Mouse (Mus musculus) embryonic facial prominence, embryonic 11.5 days (tissue): ENCODE measurements around the gene Arhgef15. TPM values are rescaled to one million over a fixed set of nuclear protein-coding genes. Genes with fewer than 3 reads are reported as not detected.
"Not testable (repeated sequence)": the region's sequence is repeated elsewhere in the genome, so short reads cannot be mapped to it uniquely, and the experiment has no call there.

Source experiments
- ATAC-seq: fragments of 200-750 bp; cut with Nextera tagmentation; replicated peaks from 2 replicates; pipeline ENCODE4 v1.8.0; 2017; ENCODE audit warnings: low read depth; ENCODE audit not compliant: insufficient number of reproducible peaks, low FRiP score, low TSS enrichment
- DNase-seq: peaks from one replicate; pipeline ENCODE4 v3.0.0-alpha.2; 2015; ENCODE audit warnings: low spot score
- H3K27ac ChIP-seq: fragments of 300-500 bp; sonication (generic); replicated peaks from 2 replicates; pipeline ENCODE4 v1.5.1; 2014; ENCODE audit warnings: mild to moderate bottlenecking, low read depth, low read length, control low read depth
- H3K27me3 ChIP-seq: fragments of 300-500 bp; sonication (generic); 2 replicates; pipeline ENCODE4 v1.6.1; 2014; ENCODE audit warnings: mild to moderate bottlenecking, low read length, moderate library complexity, mixed read lengths; ENCODE audit not compliant: control insufficient read depth, insufficient read depth
- H3K36me3 ChIP-seq: fragments of 300-500 bp; sonication (generic); replicated peaks from 2 replicates; pipeline ENCODE4 v1.6.1; 2014; ENCODE audit warnings: low read depth, mild to moderate bottlenecking, low read length, moderate library complexity, mixed read lengths; ENCODE audit not compliant: control insufficient read depth, insufficient read depth
- H3K4me1 ChIP-seq: fragments of 300-500 bp; sonication (generic); 2 replicates; pipeline ENCODE4 v1.6.1; 2014; ENCODE audit warnings: low read length, mixed read lengths; ENCODE audit not compliant: control insufficient read depth, insufficient read depth
- H3K4me2 ChIP-seq: fragments of 300-500 bp; sonication (generic); 2 replicates; pipeline ENCODE4 v1.6.1; 2014; ENCODE audit warnings: low read depth, mild to moderate bottlenecking, control low read depth, low read length, moderate library complexity
- H3K4me3 ChIP-seq: fragments of 300-500 bp; sonication (generic); 2 replicates; pipeline ENCODE4 v1.5.1; 2014; ENCODE audit warnings: low read depth, low read length, control low read depth
- H3K9ac ChIP-seq: fragments of 300-500 bp; sonication (generic); replicated peaks from 2 replicates; pipeline ENCODE4 v1.6.1; 2014; ENCODE audit warnings: mild to moderate bottlenecking, control low read depth, low read length
- H3K9me3 ChIP-seq: fragments of 300-500 bp; sonication (generic); replicated peaks from 2 replicates; pipeline ENCODE4 v1.6.1; 2016; ENCODE audit warnings: mild to moderate bottlenecking, low read length, inconsistent platforms, mixed read lengths; ENCODE audit not compliant: control insufficient read depth
- WGBS: fragments of 180-500 bp; shearing (Covaris S2); extraction: QIAGEN DNeasy Blood & Tissue Kit; methylation state at CpG from one replicate; pipeline ENCODE4 v1.1.7; 2014; 5-methylcytosine and 5-hydroxymethylcytosine counted together
- polyA plus RNA-seq: library from polyadenylated mRNA; unstranded; fragments of >200 nt; fragmentation: Nextera tagmentation; extraction: Ambion mirVana; gene quantifications from 2 replicates; pipeline ENCODE4 v1.2.1, GENCODE M21; 2014

Arhgef15 gene
- polyA plus RNA-seq, 1 experiment from 2014 or later = 4.5 TPM

GRCm38 (mm10) chr11:68973250-68974058, 16.2 kb upstream of the Arhgef15 start:
- not testable (repeated sequence) for H3K27me3 ChIP-seq, H3K27ac ChIP-seq, H3K36me3 ChIP-seq, H3K4me1 ChIP-seq, H3K9me3 ChIP-seq
- DNase-seq (peak; percentile 95), ATAC-seq (peak; percentile 79)
- H3K4me2 ChIP-seq = peak overlapping the region; percentile 68
- H3K9ac ChIP-seq = peak overlapping the region; percentile 43
- peak overlapping the region; percentile 42 for H3K4me3 ChIP-seq
- whole genome bisulfite sequencing = under 1% methylated on average over 37 of the region's 38 CpGs

- DNase-seq (no peak), ATAC-seq (no peak)
- no peaks in the 10 kb centered on the region for H3K9me3 ChIP-seq
- H3K4me2 ChIP-seq = no peak overlapping the region
- H3K9ac ChIP-seq = no peak overlapping the region
- no peak overlapping the region for H3K27ac ChIP-seq
- H3K27me3 ChIP-seq = no peaks in the 10 kb centered on the region
- H3K4me1 ChIP-seq = no peaks in the 10 kb centered on the region
- 82% methylated on average over 4 of the region's 4 CpGs for WGBS
- H3K36me3 ChIP-seq = no peaks in the 10 kb centered on the region
- H3K4me3 ChIP-seq = no peak overlapping the region
These were observed 13.0 kb upstream of the Arhgef15 start for GRCm38 (mm10) chr11:68970232-68970631.

GRCm38 (mm10) chr11:68968752-68969151, 11.5 kb upstream of the Arhgef15 start:
- no peak for DNase-seq
- Histone ChIP-seq H3K27me3 (no peaks in the 10 kb centered on the region), H3K36me3 (no peaks in the 10 kb centered on the region), H3K4me1 (no peaks in the 10 kb centered on the region), H3K4me3 (no peak overlapping the region), H3K9ac (no peak overlapping the region), H3K27ac (no peak overlapping the region), H3K9me3 (no peaks in the 10 kb centered on the region), H3K4me2 (no peak overlapping the region)
- ATAC-seq = no peak
- WGBS = 84% methylated on average over 11 of the region's 11 CpGs

- Histone ChIP-seq H3K4me1 (no peaks in the 10 kb centered on the region), H3K27me3 (no peaks in the 10 kb centered on the region), H3K4me3 (peak within 1 kb of the TSS; percentile 54), H3K9ac (peak within 1 kb of the TSS; percentile 63), H3K27ac (no peak within 1 kb of the TSS), H3K36me3 (no peaks in the 10 kb centered on the region), H3K4me2 (peak within 1 kb of the TSS; percentile 93), H3K9me3 (no peaks in the 10 kb centered on the region)
- DNase-seq = peak; percentile 94
- under 1% methylated on average over 50 of the region's 50 CpGs for WGBS
- ATAC-seq = peak; percentile 95
These were observed 10.3 kb upstream of the Arhgef15 start, which contains the start of gene Slc25a35 for GRCm38 (mm10) chr11:68967337-68968282. Gene Slc25a35, plus strand, starts transcription at chr11:68968131.

- H3K4me2 ChIP-seq = no peak overlapping the region
- no peaks in the 10 kb centered on the region for H3K9me3 ChIP-seq
- no peak overlapping the region for H3K4me3 ChIP-seq
- H3K9ac ChIP-seq = no peak overlapping the region
- H3K27ac ChIP-seq = no peak overlapping the region
- WGBS = 55% methylated on average over 1 of the region's 1 CpGs
- no peaks in the 10 kb centered on the region for H3K36me3 ChIP-seq
- no peaks in the 10 kb centered on the region for H3K4me1 ChIP-seq
- H3K27me3 ChIP-seq = no peaks in the 10 kb centered on the region
- DNase-seq = no peak
- ATAC-seq = no peak
These were observed 9.3 kb upstream of the Arhgef15 start for GRCm38 (mm10) chr11:68966554-68966953.

GRCm38 (mm10) chr11:68965845-68966244, 8.6 kb upstream of the Arhgef15 start:
- peak; percentile 74 for DNase-seq
- Histone ChIP-seq H3K9me3 (no peaks in the 10 kb centered on the region), H3K27ac (no peak overlapping the region), H3K4me1 (no peaks in the 10 kb centered on the region), H3K4me2 (no peak overlapping the region), H3K4me3 (no peak overlapping the region), H3K9ac (no peak overlapping the region), H3K36me3 (no peaks in the 10 kb centered on the region), H3K27me3 (no peaks in the 10 kb centered on the region)
- no peak for ATAC-seq
- WGBS = 35% methylated on average over 3 of the region's 3 CpGs

GRCm38 (mm10) chr11:68965050-68965449, 7.8 kb upstream of the Arhgef15 start:
- H3K4me1 ChIP-seq = no peaks in the 10 kb centered on the region
- H3K9me3 ChIP-seq = no peaks in the 10 kb centered on the region
- no peak overlapping the region for H3K27ac ChIP-seq
- H3K4me2 ChIP-seq = no peak overlapping the region
- H3K27me3 ChIP-seq = no peaks in the 10 kb centered on the region
- no peaks in the 10 kb centered on the region for H3K36me3 ChIP-seq
- DNase-seq (no peak), ATAC-seq (no peak)
- no peak overlapping the region for H3K4me3 ChIP-seq
- no peak overlapping the region for H3K9ac ChIP-seq

GRCm38 (mm10) chr11:68963405-68963804, 6.1 kb upstream of the Arhgef15 start:
- H3K4me2 ChIP-seq = no peak overlapping the region
- H3K4me3 ChIP-seq = no peak overlapping the region
- no peak overlapping the region for H3K27ac ChIP-seq
- H3K4me1 ChIP-seq = no peaks in the 10 kb centered on the region
- no peak for DNase-seq
- H3K27me3 ChIP-seq = no peaks in the 10 kb centered on the region
- WGBS = 89% methylated on average over 2 of the region's 2 CpGs
- ATAC-seq = no peak
- no peak overlapping the region for H3K9ac ChIP-seq
- no peaks in the 10 kb centered on the region for H3K9me3 ChIP-seq
- no peaks in the 10 kb centered on the region for H3K36me3 ChIP-seq
